ENCODE assay signal across 9 mouse cellular contexts in genomic region chr16:87840949-87841546, GRCm38 (mm10).
A peak's percentile ranks its signal among the peaks of the same experiment; 100 is the strongest.
DNase-seq lines count a peak whose midpoint lies in the region; ATAC-seq lines count a peak whose summit lies in the region.
"Had no signal": no experiment of that assay in that cellular context is flagged by ENCODE, and none has a peak within 500 bp of the region (broad histone marks: within the 10 kb centered on the region; RNA-seq: fewer than 3 reads in every experiment).

No protein-coding gene starts in this region.

- peak; percentile 30 for DNase-seq in MN1 (ENCODE audit: low spot score)
- peak; percentile 24 for DNase-seq in c-Kit-positive CD71-positive TER-119-positive erythroid progenitor cells, embryonic 14.5 days (ENCODE audit: low spot score)
- DNase-seq in forebrain, embryonic 14.5 days (ENCODE audit: low spot score), result peak; percentile 89
- DNase-seq in layer of hippocampus, postnatal 36 days, result peak; percentile 75 to 81
- peak; percentile 60 to 67 for DNase-seq in right cerebral cortex, postnatal 36 days (ENCODE audit: low spot score in 2 of 2)

- no peak overlapping the region for H3K27ac ChIP-seq in forebrain, embryonic 14.5 days (ENCODE audit: low read depth, low read length)
- H3K27ac ChIP-seq in hindbrain, embryonic 16.5 days (ENCODE audit: low read depth, low read length), result no peak overlapping the region

- H3K4me1 ChIP-seq in forebrain, embryonic 14.5 days (ENCODE audit: control insufficient read depth, insufficient read depth, low read length), result no peaks in the 10 kb centered on the region
- no peaks in the 10 kb centered on the region for H3K4me1 ChIP-seq in hindbrain, embryonic 16.5 days (ENCODE audit: control insufficient read depth, insufficient read depth, low read depth, low read length)

- no peak overlapping the region for H3K9ac ChIP-seq in forebrain, embryonic 14.5 days (ENCODE audit: low read length)
- H3K9ac ChIP-seq in hindbrain, embryonic 16.5 days (ENCODE audit: low read depth, low read length), result no peak overlapping the region

- H3K4me2 ChIP-seq in forebrain, embryonic 14.5 days (ENCODE audit: low read length), result 0 out of 2 replicates have a peak overlapping the region, but pooled peaks have one; percentile 14
- peak overlapping the region; percentile 13 for H3K4me2 ChIP-seq in hindbrain, embryonic 16.5 days (ENCODE audit: low read length)

- ATAC-seq in forebrain, embryonic 14.5 days, result peak; percentile 90
- peak; percentile 88 for ATAC-seq in hindbrain, embryonic 16.5 days
- peak; percentile 95 for ATAC-seq in megakaryocyte progenitor cell, adult 5-6 weeks (replicated peaks; ENCODE audit: poor library complexity)
- ATAC-seq in erythroblast, adult 5-6 weeks (replicated peaks; ENCODE audit: low FRiP score, poor library complexity, severe bottlenecking), result no peak

- H3K27me3 ChIP-seq in forebrain, embryonic 14.5 days (replicated peaks; ENCODE audit: control insufficient read depth, insufficient read depth, low read length), result no peaks in the 10 kb centered on the region
- no peaks in the 10 kb centered on the region for H3K27me3 ChIP-seq in hindbrain, embryonic 16.5 days (replicated peaks; ENCODE audit: control insufficient read depth, insufficient read depth, low read length)

- H3K4me3 ChIP-seq in forebrain, embryonic 14.5 days (ENCODE audit: low read depth, low read length), result no peak overlapping the region
- no peak overlapping the region for H3K4me3 ChIP-seq in hindbrain, embryonic 16.5 days (ENCODE audit: low read length)
- H3K4me3 ChIP-seq: myocyte had no signal

- H3K9me3 ChIP-seq in forebrain, embryonic 14.5 days (replicated peaks; ENCODE audit: control insufficient read depth, low read length), result no peaks in the 10 kb centered on the region
- no peaks in the 10 kb centered on the region for H3K9me3 ChIP-seq in hindbrain, embryonic 16.5 days (ENCODE audit: control insufficient read depth, low read length)

- 17% methylated on average over 16 of the region's 16 CpGs for WGBS in forebrain, embryonic 14.5 days
- 13% methylated on average over 16 of the region's 16 CpGs for WGBS in hindbrain, embryonic 16.5 days

- H3K36me3 ChIP-seq in forebrain, embryonic 14.5 days (ENCODE audit: control insufficient read depth, insufficient read depth, low read length), result no peaks in the 10 kb centered on the region
- H3K36me3 ChIP-seq in hindbrain, embryonic 16.5 days (ENCODE audit: control insufficient read depth, insufficient read depth, low read length), result no peaks in the 10 kb centered on the region

Comparison
In these comparisons a context has a peak if more than half of its experiments do, and no peak if none do; other contexts are left out.
1. DNase-seq: peak in every context shown above with its lines; median percentile 89 in forebrain, embryonic 14.5 days; 78 in layer of hippocampus, postnatal 36 days; 64 in right cerebral cortex, postnatal 36 days; 30 in MN1; 24 in c-Kit-positive CD71-positive TER-119-positive erythroid progenitor cells, embryonic 14.5 days.